Mouse (Mus musculus): ENCODE results near the gene Actr3. TPM values are rescaled to one million over a fixed set of nuclear protein-coding genes. Genes with fewer than 3 reads are reported as not detected.

Gene Actr3
- polyA plus RNA-seq (2014; fragmentation: Illumina TruSeq; extraction: RNeasy Lipid Tissue Mini Kit (QIAGEN cat#74804); ENCODE audit: low read depth, low replicate concordance): 358 TPM

DNA sequence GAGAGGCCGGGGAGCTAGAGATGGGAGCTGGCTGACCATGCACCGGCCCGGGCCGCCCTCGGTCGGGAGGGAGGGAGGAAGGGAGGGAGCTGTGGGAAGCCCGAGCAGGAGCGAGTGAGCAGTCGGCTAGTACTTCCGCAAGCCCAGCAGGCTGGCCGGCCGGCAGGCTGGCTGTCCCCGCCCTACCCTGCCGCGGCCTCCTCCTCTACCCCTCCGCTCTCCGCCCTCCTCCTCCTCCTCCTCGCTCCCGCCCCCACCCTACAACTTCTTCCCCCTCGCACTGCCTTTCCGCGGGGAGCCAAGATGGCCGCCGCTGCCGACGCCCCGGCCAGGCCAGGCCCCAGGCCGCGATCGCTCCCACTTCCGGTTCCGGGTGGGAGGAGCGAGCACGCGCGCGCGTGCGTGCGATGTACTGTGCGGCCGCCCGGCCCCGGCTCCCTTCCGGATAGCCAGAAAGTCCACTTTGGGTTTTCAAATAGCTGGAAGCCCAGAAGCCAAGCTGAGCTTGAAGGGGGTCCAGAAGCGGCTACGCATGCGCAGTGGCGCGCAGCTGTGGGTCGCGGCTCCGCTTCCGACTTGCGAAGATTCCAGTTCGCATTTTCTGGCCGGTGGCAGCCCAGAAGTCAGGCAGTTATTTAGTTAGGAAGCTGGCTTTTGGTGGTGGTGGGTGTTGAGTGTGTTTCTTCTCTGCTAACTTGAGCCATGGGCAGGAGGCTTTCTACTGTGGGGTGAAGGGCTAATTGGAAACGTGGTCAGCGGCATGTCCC is at the start of gene Actr3:
Gene Actr3 (minus strand): TSS at position 359 of the 767 bp plus-strand sequence.

Other genes starting within 250 kb of the Actr3 start
- gene Slc35f5, start 124.9 kb upstream of the Actr3 start, polyA plus RNA-seq (2014; fragmentation: Illumina TruSeq; extraction: RNeasy Lipid Tissue Mini Kit (QIAGEN cat#74804); ENCODE audit: low read depth, low replicate concordance): 82.5 TPM
- 1.2 TPM for gene Gpr39, start 241.3 kb upstream of the Actr3 start, polyA plus RNA-seq (2014; fragmentation: Illumina TruSeq; extraction: RNeasy Lipid Tissue Mini Kit (QIAGEN cat#74804); ENCODE audit: low read depth, low replicate concordance)

Measured in kidney, adult 10 weeks (tissue).